Mouse (Mus musculus) ES-E14 (cell line): ENCODE results near the gene Tor3a. TPM values are rescaled to one million over a fixed set of nuclear protein-coding genes. Genes with fewer than 3 reads are reported as not detected.
"Not testable (repeated sequence)": the region's sequence is repeated elsewhere in the genome, so short reads cannot be mapped to it uniquely, and the experiment has no call there.

ENCODE experiments used
- DNase-seq: peaks from one replicate; pipeline ENCODE4 v3.0.0-alpha.2; 2013; ENCODE audit warnings: low read depth, low spot score
- H3K27ac ChIP-seq: 2 replicates; pipeline ENCODE4 v1.5.1; 2012; ENCODE audit warnings: low read depth, mild to moderate bottlenecking, low read length, moderate library complexity, mixed read lengths; ENCODE audit not compliant: poor library complexity, insufficient read depth, severe bottlenecking
- H3K36me3 ChIP-seq: 2 replicates; pipeline ENCODE4 v1.6.1; 2012; ENCODE audit warnings: mild to moderate bottlenecking, low read length, moderate library complexity, mixed read lengths; ENCODE audit not compliant: control insufficient read depth, poor library complexity, insufficient read depth, severe bottlenecking
- H3K4me1 ChIP-seq, 2 experiments: fragments of 150-350 bp in 1 of 2; sonication (generic) in 1 of 2; 2 replicates each; pipeline ENCODE4 v1.6.1; 2012; ENCODE audit warnings: low read length in 2 of 2, mild to moderate bottlenecking in 1 of 2, mixed read lengths in 1 of 2; ENCODE audit not compliant: control insufficient read depth in 2 of 2, insufficient read depth in 2 of 2, poor library complexity in 1 of 2
- H3K4me3 ChIP-seq, 2 experiments: fragments of 150-350 bp in 1 of 2; sonication (generic) in 1 of 2; 2 replicates each; pipeline ENCODE4 v1.5.1; 2012; ENCODE audit warnings: low read length in 2 of 2, low read depth in 1 of 2, mild to moderate bottlenecking in 1 of 2, mixed read lengths in 1 of 2; ENCODE audit not compliant: insufficient read depth in 1 of 2, poor library complexity in 1 of 2, severe bottlenecking in 1 of 2
- H3K9ac ChIP-seq: 2 replicates; pipeline ENCODE4 v1.6.1; 2012; ENCODE audit warnings: low read depth, mild to moderate bottlenecking, low read length, mixed read lengths; ENCODE audit not compliant: poor library complexity, insufficient read depth, severe bottlenecking
- H3K9me3 ChIP-seq: fragments of 150-350 bp; sonication (generic); 2 replicates; pipeline ENCODE4 v1.6.1; 2012; ENCODE audit warnings: low read depth, mild to moderate bottlenecking, low read length; ENCODE audit not compliant: control insufficient read depth, insufficient read depth
- CHD2 ChIP-seq: IDR thresholded peaks from 2 replicates; pipeline ENCODE4 v1.6.1; 2014; ENCODE audit warnings: mild to moderate bottlenecking, low read depth, low read length, inconsistent platforms
- HCFC1 ChIP-seq: IDR thresholded peaks from 2 replicates; pipeline ENCODE4 v1.6.1; 2012; ENCODE audit warnings: low read length, inconsistent platforms, borderline replicate concordance; ENCODE audit not compliant: insufficient read depth
- MAFK ChIP-seq: IDR thresholded peaks from 2 replicates; pipeline ENCODE4 v1.6.1; 2014; ENCODE audit warnings: mild to moderate bottlenecking, low read depth, low read length, inconsistent platforms; ENCODE audit not compliant: insufficient read depth
- ZC3H11A ChIP-seq: IDR thresholded peaks from 2 replicates; pipeline ENCODE4 v1.6.1; 2012; ENCODE audit warnings: low read depth, mild to moderate bottlenecking, inconsistent platforms, low read length, borderline replicate concordance
- ZNF384 ChIP-seq: IDR thresholded peaks from 2 replicates; pipeline ENCODE4 v1.6.1; 2012; ENCODE audit warnings: low read depth, low read length, inconsistent platforms
- in situ Hi-C, 2 experiments: fragments of 600-800 bp; cut with MboI; formaldehyde crosslinking; loops; one replicate each; pipeline ENCODE4 v1.15.1; 2025; ENCODE audit warnings: low sequenced_read_pairs in 2 of 2, inconsistent platforms in 1 of 2; ENCODE audit not compliant: unreplicated experiment in 2 of 2
- total RNA-seq: library from RNA; depleted of rRNA; stranded (reverse); fragments of 300-350 nt; gene quantifications from 2 replicates; pipeline ENCODE4 v1.2.3, GENCODE M21; 2012

Gene Tor3a
- total RNA-seq, 1 experiment: 17.2 TPM

GRCm38 (mm10) chr1:156668602-156669001 lies 5.6 kb downstream of the Tor3a start:
- TF ChIP-seq HCFC1: no peak
- TF ChIP-seq CHD2: peak; percentile 50; the same call in 1 of the 2 replicates
- Histone ChIP-seq H3K4me3 (peak overlapping the region in 1 of 2 experiments; percentile 29; a peak in 1 of 4 replicates), H3K9me3 (no peaks in the 10 kb centered on the region), H3K36me3 (0 out of 2 replicates have a peak, but pooled peaks cover 4% of the 10 kb centered on the region), H3K9ac (no peak overlapping the region), H3K27ac (peak overlapping the region; percentile 88), H3K4me1 (peaks cover 6 to 15% of the 10 kb centered on the region in 2 experiments)
- in situ Hi-C loops: no loop called here
- no peak for DNase-seq

- in situ Hi-C loops: no loop called here
- H3K4me3 ChIP-seq: peak overlapping the region; percentile 29 to 66; a peak in 3 of 4 replicates
- TF ChIP-seq CHD2: no peak
- TF ChIP-seq HCFC1: no peak
- TF ChIP-seq ZC3H11A: no peak
- TF ChIP-seq ZNF384: no peak
- H3K27ac ChIP-seq: peak overlapping the region; percentile 42
- peaks cover 6 to 13% of the 10 kb centered on the region in 2 experiments for H3K4me1 ChIP-seq
- no peaks in the 10 kb centered on the region for H3K9me3 ChIP-seq
- H3K36me3 ChIP-seq: 0 out of 2 replicates have a peak, but pooled peaks cover 4% of the 10 kb centered on the region
- no peak for DNase-seq
- peak overlapping the region; percentile 59 for H3K9ac ChIP-seq
These were observed 6.8 kb downstream of the Tor3a start for GRCm38 (mm10) chr1:156667141-156667926.

GRCm38 (mm10) chr1:156665777-156666176 lies 8.4 kb downstream of the Tor3a start:
- in situ Hi-C loops: no loop called here
- Histone ChIP-seq H3K36me3 (no peaks in the 10 kb centered on the region; the same call in 1 of the 2 replicates), H3K27ac (no peak overlapping the region), H3K9ac (peak overlapping the region; percentile 14; the same call in 1 of the 2 replicates), H3K4me1 (peaks cover 9 to 10% of the 10 kb centered on the region in 2 experiments), H3K9me3 (no peaks in the 10 kb centered on the region), H3K4me3 (peak overlapping the region; percentile 5 to 66; a peak in 2 of 4 replicates)
- no peak for TF ChIP-seq ZNF384
- TF ChIP-seq MAFK: no peak
- no peak for TF ChIP-seq ZC3H11A
- no peak for TF ChIP-seq HCFC1
- DNase-seq: no peak

- Histone ChIP-seq H3K4me3 (peak overlapping the region; percentile 31 to 47; a peak in 3 of 4 replicates), H3K9ac (peak overlapping the region; percentile 59), H3K4me1 (peaks cover 3 to 34% of the 10 kb centered on the region in 2 experiments; a peak in 3 of 4 replicates), H3K36me3 (peaks cover 28% of the 10 kb centered on the region), H3K27ac (peak overlapping the region; percentile 86)
- H3K9me3 ChIP-seq, in situ Hi-C loops, DNase-seq: not testable (repeated sequence)
These were observed 13.4 kb downstream of the Tor3a start for GRCm38 (mm10) chr1:156660660-156661236.
